Mouse (Mus musculus): Measurements from ENCODE around the gene Gorab.

- TF ChIP-seq POLR2A (IDR thresholded peaks at IDR 0.05; ENCODE audit: low read depth, low read length) = no peak
- no peak for TF ChIP-seq CTCF (conservative IDR thresholded peaks at IDR 0.05; ENCODE audit: insufficient read depth, insufficient read length, low read depth, low read length)
These were observed 41.3 kb downstream of the Gorab start for GRCm38 (mm10) chr1:163362202-163362601.
